Mouse (Mus musculus) CH12.LX (cell line): ENCODE data around the gene Sik3. TPM values are rescaled to one million over a fixed set of nuclear protein-coding genes. Genes with fewer than 3 reads are reported as not detected.
A peak's percentile ranks its signal among the peaks of the same experiment; 100 is the strongest.

ENCODE experiments used
- DNase-seq: peaks from one replicate; pipeline ENCODE4 v3.0.0-alpha.2; 2013; ENCODE audit errors: extremely low read depth
- H3K27ac ChIP-seq: 2 replicates; pipeline ENCODE4 v1.5.1; 2012; ENCODE audit warnings: low read depth, mild to moderate bottlenecking, control low read depth, moderate library complexity; ENCODE audit not compliant: insufficient read depth
- H3K27me3 ChIP-seq: replicated peaks from 2 replicates; pipeline ENCODE3; 2012; ENCODE audit warnings: inconsistent platforms
- H3K36me3 ChIP-seq, 2 experiments: replicated peaks in 1 of 2; 2 replicates each; pipeline versions ENCODE3 to v1.6.1; 2012; ENCODE audit warnings: inconsistent platforms in 1 of 2, low read length in 1 of 2, mild to moderate bottlenecking in 1 of 2, mixed read lengths in 1 of 2, moderate library complexity in 1 of 2; ENCODE audit not compliant: control insufficient read depth in 1 of 2, insufficient read depth in 1 of 2
- H3K4me1 ChIP-seq, 2 experiments: 2 replicates each; pipeline ENCODE4 v1.6.1; 2012; ENCODE audit warnings: inconsistent platforms in 1 of 2, moderate library complexity in 1 of 2; ENCODE audit not compliant: insufficient read depth in 2 of 2, control insufficient read depth in 1 of 2
- H3K4me2 ChIP-seq: 2 replicates; pipeline ENCODE4 v1.6.1; 2012; ENCODE audit warnings: low read depth, mild to moderate bottlenecking, control low read depth; ENCODE audit not compliant: poor library complexity, insufficient read depth, severe bottlenecking
- H3K4me3 ChIP-seq, 3 experiments: fragments of 150-350 bp in 1 of 3; sonication (generic) in 1 of 3; replicated peaks in 1 of 3; 2 replicates each; pipeline versions ENCODE3 to v1.5.1; 2011 to 2012; ENCODE audit warnings: low read depth in 2 of 3, low read length in 2 of 3, mild to moderate bottlenecking in 2 of 3, moderate library complexity in 2 of 3, control low read depth in 1 of 3, improper control_type of control experiment in 1 of 3, inconsistent platforms in 1 of 3, mixed read lengths in 1 of 3; ENCODE audit not compliant: poor library complexity in 1 of 3
- H3K79me2 ChIP-seq: replicated peaks from 2 replicates; pipeline ENCODE4 v1.6.1; 2012; ENCODE audit warnings: mild to moderate bottlenecking, moderate library complexity; ENCODE audit not compliant: control insufficient read depth, poor library complexity, insufficient read depth, severe bottlenecking; ENCODE audit errors: extremely low read depth
- H3K9ac ChIP-seq: 2 replicates; pipeline ENCODE4 v1.6.1; 2012; ENCODE audit warnings: low read depth, mild to moderate bottlenecking, control low read depth, moderate library complexity; ENCODE audit not compliant: insufficient read depth
- H3K9me3 ChIP-seq: replicated peaks from 2 replicates; pipeline ENCODE3; 2012; ENCODE audit warnings: low read length, inconsistent platforms, mixed read lengths
- BHLHE40 ChIP-seq: IDR thresholded peaks from 2 replicates; pipeline ENCODE4 v1.6.1; 2011; ENCODE audit warnings: mild to moderate bottlenecking, low read depth, low read length, improper control_type of control experiment
- CHD1 ChIP-seq: IDR thresholded peaks from 2 replicates; pipeline ENCODE4 v1.6.1; 2012; ENCODE audit warnings: low read depth, low read length, improper control_type of control experiment, inconsistent platforms
- CHD2 ChIP-seq: IDR thresholded peaks from 2 replicates; pipeline ENCODE4 v1.6.1; 2011; ENCODE audit warnings: low read length, improper control_type of control experiment
- E2F4 ChIP-seq: IDR thresholded peaks from 2 replicates; pipeline ENCODE4 v1.6.1; 2011; ENCODE audit warnings: low read depth, low read length, improper control_type of control experiment; ENCODE audit not compliant: insufficient replicate concordance
- EP300 ChIP-seq: IDR thresholded peaks from 2 replicates; pipeline ENCODE4 v1.6.1; 2011; ENCODE audit warnings: low read length, improper control_type of control experiment
- ETS1 ChIP-seq: conservative IDR thresholded peaks from 2 replicates; pipeline ENCODE4 v1.6.1; 2012; ENCODE audit warnings: low read depth, mild to moderate bottlenecking, inconsistent platforms, low read length, improper control_type of control experiment, moderate library complexity
- IRF4 ChIP-seq: IDR thresholded peaks from 2 replicates; pipeline ENCODE4 v1.6.1; 2014; ENCODE audit warnings: low read depth, mild to moderate bottlenecking, inconsistent platforms, low read length, improper control_type of control experiment
- JUN ChIP-seq: IDR thresholded peaks from 2 replicates; pipeline ENCODE4 v1.6.1; 2011; ENCODE audit warnings: low read depth, mild to moderate bottlenecking, low read length, improper control_type of control experiment, moderate library complexity; ENCODE audit not compliant: insufficient read depth
- JUND ChIP-seq: conservative IDR thresholded peaks from 2 replicates; pipeline ENCODE4 v1.6.1; 2011; ENCODE audit warnings: low read depth, low read length, improper control_type of control experiment
- KAT2A ChIP-seq: IDR thresholded peaks from 2 replicates; pipeline ENCODE4 v1.6.1; 2012; ENCODE audit warnings: low read length, improper control_type of control experiment, inconsistent platforms; ENCODE audit not compliant: insufficient replicate concordance
- MAFK ChIP-seq: IDR thresholded peaks from 2 replicates; pipeline ENCODE4 v1.6.1; 2011; ENCODE audit warnings: low read length, improper control_type of control experiment; ENCODE audit not compliant: insufficient replicate concordance
- MAX ChIP-seq: IDR thresholded peaks from 2 replicates; pipeline ENCODE4 v1.6.1; 2011; ENCODE audit warnings: low read length, improper control_type of control experiment
- MAZ ChIP-seq: IDR thresholded peaks from 2 replicates; pipeline ENCODE4 v1.6.1; 2012; ENCODE audit warnings: low read depth, mild to moderate bottlenecking, inconsistent platforms, low read length, improper control_type of control experiment, moderate library complexity
- MEF2A ChIP-seq: IDR thresholded peaks from 2 replicates; pipeline ENCODE4 v1.6.1; 2014; ENCODE audit warnings: low read depth, mild to moderate bottlenecking, inconsistent platforms, low read length, improper control_type of control experiment, borderline replicate concordance
- MXI1 ChIP-seq: IDR thresholded peaks from 2 replicates; pipeline ENCODE4 v1.6.1; 2011; ENCODE audit warnings: mild to moderate bottlenecking, low read depth, low read length, improper control_type of control experiment
- MYC ChIP-seq: IDR thresholded peaks from 2 replicates; pipeline ENCODE4 v1.6.1; 2011; ENCODE audit warnings: low read depth, mild to moderate bottlenecking, improper control_type of control experiment, low read length
- PAX5 ChIP-seq: IDR thresholded peaks from 2 replicates; pipeline ENCODE4 v1.6.1; 2012; ENCODE audit warnings: low read length, inconsistent platforms, mixed read lengths
- RCOR1 ChIP-seq: conservative IDR thresholded peaks from 2 replicates; pipeline ENCODE4 v1.6.1; 2012; ENCODE audit warnings: low read depth, mild to moderate bottlenecking, inconsistent platforms, low read length, improper control_type of control experiment
- SIN3A ChIP-seq: IDR thresholded peaks from 2 replicates; pipeline ENCODE4 v1.6.1; 2012; ENCODE audit warnings: low read length, improper control_type of control experiment, inconsistent platforms
- TCF12 ChIP-seq: IDR thresholded peaks from 2 replicates; pipeline ENCODE4 v1.6.1; 2014; ENCODE audit warnings: low read depth, mild to moderate bottlenecking, inconsistent platforms, low read length, improper control_type of control experiment
- ZKSCAN1 ChIP-seq: IDR thresholded peaks from 2 replicates; pipeline ENCODE4 v1.6.1; 2012; ENCODE audit warnings: low read depth, inconsistent platforms, low read length, improper control_type of control experiment, borderline replicate concordance
- ZNF384 ChIP-seq: IDR thresholded peaks from 2 replicates; pipeline ENCODE4 v1.6.1; 2012; ENCODE audit warnings: low read depth, low read length, improper control_type of control experiment, inconsistent platforms
- dilution Hi-C: fragments of 300-500 bp; cut with MboI; formaldehyde crosslinking; loops from 2 replicates; pipeline ENCODE4 v1.14.3; 2020; ENCODE audit warnings: low sequenced_read_pairs; ENCODE audit not compliant: extremely low pct_unique_long_range_greater_than_20kb, extremely low pct_ligation_motif_present
- in situ Hi-C: fragments of 300-500 bp; cut with MboI; formaldehyde crosslinking; loops from 3 replicates; pipeline ENCODE4 v1.14.3; 2019; ENCODE audit warnings: low sequenced_read_pairs, low pct_ligation_motif_present, low pct_unique_long_range_greater_than_20kb, mixed read lengths
- polyA plus RNA-seq: library from polyadenylated mRNA; unstranded; fragments of >175 nt; gene quantifications from 2 replicates; pipeline ENCODE4 v1.2.1, GENCODE M21; 2012; ENCODE audit warnings: low read depth; ENCODE audit not compliant: insufficient read length
- total RNA-seq, 2 experiments: library from RNA; depleted of rRNA; stranded (reverse); fragments of 300-350 nt in 1 of 2; fragments of >200 nt in 1 of 2; gene quantifications; 2 replicates each; pipeline ENCODE4 v1.2.3; 2012 to 2014

The Sik3 gene
- total and polyA plus RNA-seq, 3 experiments: 14.9 to 29.8 (median 21.4) TPM

DNA sequence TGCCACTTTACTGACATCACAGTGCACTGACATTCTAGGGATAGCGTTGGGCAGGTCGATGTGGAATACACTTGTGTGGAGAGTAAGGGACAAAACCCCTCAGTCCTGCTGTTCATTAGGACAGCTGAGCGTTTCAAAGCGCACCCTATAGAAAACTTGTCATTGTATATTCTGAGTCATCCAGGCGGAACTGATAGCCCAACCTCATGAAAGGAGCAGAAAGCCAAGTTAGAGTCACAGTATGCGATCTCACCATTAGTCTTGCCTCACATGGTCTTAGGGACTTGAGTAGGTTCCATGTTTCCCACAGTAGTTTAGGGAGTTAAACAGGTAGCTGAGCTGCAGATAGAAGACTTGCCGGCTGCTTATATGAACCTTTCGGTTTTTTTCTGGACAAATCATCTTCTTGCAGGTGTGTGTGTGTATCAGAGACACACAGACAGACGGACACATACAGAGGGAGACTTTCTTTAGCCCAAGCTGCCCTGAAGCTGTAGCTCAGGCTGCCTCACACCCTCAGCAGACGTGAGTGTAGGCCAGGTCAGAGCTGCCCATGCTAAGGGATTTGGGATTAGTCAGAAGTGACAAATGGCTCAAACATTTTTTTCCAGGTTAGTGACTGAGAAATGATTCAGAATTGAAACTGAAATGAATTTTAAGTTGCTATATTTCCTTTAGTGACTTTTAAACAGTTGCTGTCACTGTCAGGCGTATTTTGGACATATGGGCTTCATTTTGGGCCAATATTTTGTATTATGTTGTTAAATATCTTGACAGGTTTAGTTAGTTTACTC lies 34.3 kb downstream of the Sik3 start:
- Histone ChIP-seq H3K4me3 (no peak overlapping the region), H3K4me2 (peak overlapping the region; percentile 55; the same call in 1 of the 2 replicates), H3K79me2 (peaks cover 19% of the 10 kb centered on the region), H3K9ac (0 out of 2 replicates have a peak overlapping the region, but pooled peaks have one; percentile 12), H3K9me3 (no peaks in the 10 kb centered on the region), H3K27me3 (no peaks in the 10 kb centered on the region), H3K27ac (peak overlapping the region; percentile 21; the same call in 1 of the 2 replicates), H3K36me3 (peaks cover 4 to 38% of the 10 kb centered on the region in 2 experiments), H3K4me1 (peaks cover 18 to 64% of the 10 kb centered on the region in 2 experiments)
- in situ Hi-C loops: no loop called here
- TF ChIP-seq JUND (peak; percentile 92), MXI1 (peak; percentile 71), ZKSCAN1 (no peak), JUN (peak; percentile 84), PAX5 (no peak), MYC (peak; percentile 56; the same call in 1 of the 2 replicates), BHLHE40 (peak; percentile 73), MAZ (0 out of 2 replicates have a peak, but pooled peaks have one; percentile 19), MAX (peak; percentile 13; the same call in 1 of the 2 replicates), EP300 (peak; percentile 97), TCF12 (peak; percentile 49; the same call in 1 of the 2 replicates), E2F4 (no peak), CHD2 (peak; percentile 61; the same call in 1 of the 2 replicates), KAT2A (no peak), RCOR1 (peak; percentile 88), CHD1 (no peak), IRF4 (peak; percentile 96), MAFK (peak; percentile 37; the same call in 1 of the 2 replicates), SIN3A (peak; percentile 80), ZNF384 (peak; percentile 82), ETS1 (peak; percentile 78; the same call in 1 of the 2 replicates), MEF2A (peak; percentile 64; the same call in 1 of the 2 replicates)
- no peak for DNase-seq
- dilution Hi-C loops: no loop called here
